Mouse (Mus musculus): ENCODE data around the gene Oxsm. TPM values are rescaled to one million over a fixed set of nuclear protein-coding genes. Genes with fewer than 3 reads are reported as not detected.

Oxsm gene
- polyA plus RNA-seq, 1 experiment from 2014 or later, result 1.4 TPM

Other genes starting within 250 kb of the Oxsm start
- gene Ngly1, start 528 bp downstream of the Oxsm start, polyA plus RNA-seq (2014; fragmentation: Nextera tagmentation; extraction: Ambion mirVana), result 27.5 and 29.2 TPM in 2 replicates
- 124 and 188 TPM in 2 replicates for gene Top2b, start 115.4 kb upstream of the Oxsm start, polyA plus RNA-seq (2014; fragmentation: Nextera tagmentation; extraction: Ambion mirVana)

Data from neural tube, embryonic 14.5 days (tissue).